Mouse (Mus musculus): Measurements from ENCODE around the gene Ptrh1. TPM values are rescaled to one million over a fixed set of nuclear protein-coding genes. Genes with fewer than 3 reads are reported as not detected.
A peak's percentile ranks its signal among the peaks of the same experiment; 100 is the strongest.

Ptrh1 gene
- total RNA-seq, 1 experiment from 2014 or later, result 5.1 TPM

DNA sequence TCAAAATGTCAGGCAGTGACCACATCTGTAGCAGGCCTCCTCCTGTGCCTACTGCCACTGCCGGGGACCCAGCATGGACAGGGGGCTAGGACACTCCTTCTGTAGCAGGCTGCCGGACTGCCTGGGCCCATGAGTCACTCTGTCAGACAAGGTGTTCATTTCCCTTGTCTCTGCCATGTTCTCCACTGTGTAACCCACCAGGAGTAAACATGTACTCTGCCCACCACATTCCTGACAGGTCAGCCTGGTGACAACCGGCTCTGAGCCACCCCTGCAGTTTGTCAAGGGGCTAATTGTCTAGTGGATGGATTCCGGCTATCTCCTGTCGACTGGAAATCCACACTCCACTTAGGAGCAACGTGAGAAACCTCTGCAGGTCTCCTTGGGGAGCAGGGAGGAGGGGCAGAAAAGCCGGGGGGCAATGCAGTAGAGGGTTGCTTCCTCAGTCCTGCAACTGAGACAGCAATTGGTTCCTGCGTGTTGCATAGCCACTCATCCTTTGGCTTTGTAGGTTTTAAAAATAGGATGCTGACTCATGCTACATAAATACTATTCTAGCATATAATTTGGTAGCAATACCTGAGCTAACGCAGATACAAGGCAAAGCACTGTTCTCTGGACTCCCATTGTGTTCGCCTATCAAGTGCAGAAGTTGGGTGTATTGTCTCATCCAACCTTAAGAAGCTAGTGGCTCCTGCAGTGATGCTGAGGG is 22.8 kb downstream of the Ptrh1 start:
- DNase-seq, result no peak

DNA sequence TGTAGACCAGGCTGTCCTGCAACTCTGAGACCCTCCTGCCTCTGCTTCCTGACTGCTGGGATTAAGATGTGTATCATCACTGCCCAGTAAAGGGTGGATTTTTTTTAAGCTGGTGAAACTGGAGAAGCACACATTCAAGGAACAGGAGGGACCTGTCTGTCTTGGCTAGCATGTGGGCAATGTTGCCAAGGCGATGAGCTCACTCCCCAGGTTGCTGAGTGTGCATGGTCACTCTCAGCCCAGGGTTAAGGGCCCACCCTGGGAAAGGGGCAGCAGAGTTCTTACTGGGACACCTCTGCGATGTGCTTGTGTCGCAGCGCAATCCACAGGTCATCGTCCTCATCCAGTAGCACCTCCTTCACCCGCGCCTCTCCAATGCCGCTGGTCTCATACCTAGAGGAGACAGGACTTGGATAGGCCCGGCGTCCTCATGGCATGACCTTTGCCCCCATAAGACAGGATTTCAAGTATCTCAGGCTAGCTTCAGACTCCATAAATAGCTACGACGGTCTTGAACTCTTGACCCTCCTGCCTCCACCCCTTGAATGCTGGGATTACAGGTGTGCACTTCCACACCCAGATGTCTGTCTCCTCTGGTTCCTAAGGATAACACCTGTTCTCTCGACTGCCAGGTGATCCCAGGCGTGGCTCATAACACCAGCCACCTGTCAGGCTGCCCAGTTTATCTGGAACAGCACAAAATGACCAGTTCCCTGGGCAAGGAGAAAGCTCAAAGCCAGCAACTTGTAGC is 33.4 kb downstream of the Ptrh1 start:
- no peak for DNase-seq

DNA sequence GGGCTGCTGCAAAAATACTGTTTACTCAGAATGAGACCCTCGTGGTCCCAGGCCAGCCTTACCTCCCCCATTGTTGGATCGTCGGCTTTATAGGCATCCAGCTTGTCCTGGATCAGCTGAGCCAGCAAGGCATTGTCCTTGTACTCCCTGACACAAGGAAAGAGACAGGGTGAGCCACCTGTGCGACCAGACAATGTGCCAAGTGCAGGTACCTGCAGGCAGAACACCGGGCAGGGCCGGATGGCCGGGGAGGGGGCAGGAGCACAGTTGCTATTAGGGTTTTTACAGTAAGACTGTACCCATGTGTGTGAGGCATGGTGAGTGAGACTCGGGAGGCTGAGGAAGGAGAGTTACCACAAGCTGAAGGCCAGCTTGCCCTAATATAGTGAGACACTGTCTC is 36.4 kb downstream of the Ptrh1 start:
- DNase-seq, result no peak

DNA sequence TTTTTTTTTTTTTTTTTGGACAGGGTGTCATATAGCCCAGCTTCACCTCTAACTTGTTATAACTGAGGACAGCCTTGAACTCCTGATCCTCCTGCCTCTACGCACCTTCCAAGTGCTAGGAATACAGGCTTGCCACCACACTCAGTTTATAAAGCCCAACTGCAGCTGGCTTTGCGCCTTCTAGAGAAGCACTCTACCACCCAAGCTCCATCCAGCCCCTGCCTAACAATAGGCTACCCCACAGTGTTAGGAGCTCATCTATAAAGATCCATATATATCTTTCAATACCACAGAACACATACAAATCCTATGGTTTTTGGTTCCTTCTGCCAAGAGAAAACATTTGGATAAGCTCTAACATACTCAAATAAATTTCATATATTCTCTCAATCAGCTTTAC is 40.9 kb downstream of the Ptrh1 start:
- no peak for DNase-seq

DNA sequence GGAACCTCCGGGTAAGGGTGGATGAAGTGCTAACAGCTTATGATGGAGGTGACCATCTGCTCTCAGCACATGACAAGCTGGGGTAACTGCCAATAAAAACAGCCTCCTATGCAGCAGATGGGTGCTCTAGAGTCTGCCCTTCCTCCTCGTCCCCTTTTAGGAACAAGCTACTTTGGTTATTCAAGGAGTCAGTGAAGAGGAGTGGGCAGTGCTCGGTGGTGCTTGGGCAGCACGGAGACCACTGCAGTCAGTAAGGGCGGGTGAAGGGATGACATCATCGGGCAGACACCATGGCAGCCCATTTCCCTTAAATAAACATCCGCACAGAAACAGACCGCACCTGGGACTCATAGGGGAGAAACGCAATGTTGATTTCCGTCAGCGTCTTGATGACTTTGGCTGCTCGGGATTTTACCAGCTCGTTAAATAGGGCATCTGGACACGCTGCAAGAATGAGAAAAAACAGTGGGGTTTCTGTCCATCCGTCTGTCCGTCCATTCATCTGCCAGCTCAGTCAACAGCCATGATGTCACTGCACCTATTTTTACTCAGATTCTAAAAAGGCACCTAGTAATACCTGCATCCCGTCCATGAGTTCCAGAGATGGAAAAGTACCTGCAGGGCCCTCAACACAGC is 41.5 kb downstream of the Ptrh1 start:
- no peak for DNase-seq

DNA sequence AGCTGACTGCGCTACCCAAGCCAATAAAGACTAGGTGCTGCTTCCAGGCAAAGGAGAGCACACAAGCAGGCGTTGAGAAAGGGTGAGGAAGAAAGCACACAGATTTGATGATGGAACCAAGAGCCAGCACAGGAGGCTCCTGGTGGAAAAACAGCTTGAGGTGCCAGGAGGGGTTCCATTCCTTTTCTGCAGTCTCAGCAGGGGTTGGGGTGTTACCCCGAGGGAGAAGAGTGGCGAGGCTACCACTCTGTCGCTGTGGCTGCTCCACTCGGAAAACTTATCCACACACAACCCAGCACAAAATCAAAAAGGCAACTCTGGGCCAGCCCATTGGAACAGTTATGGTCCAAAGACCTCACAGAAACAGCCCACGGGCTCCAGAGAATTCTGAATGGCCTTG is 42.0 kb downstream of the Ptrh1 start:
- no peak for DNase-seq

DNA sequence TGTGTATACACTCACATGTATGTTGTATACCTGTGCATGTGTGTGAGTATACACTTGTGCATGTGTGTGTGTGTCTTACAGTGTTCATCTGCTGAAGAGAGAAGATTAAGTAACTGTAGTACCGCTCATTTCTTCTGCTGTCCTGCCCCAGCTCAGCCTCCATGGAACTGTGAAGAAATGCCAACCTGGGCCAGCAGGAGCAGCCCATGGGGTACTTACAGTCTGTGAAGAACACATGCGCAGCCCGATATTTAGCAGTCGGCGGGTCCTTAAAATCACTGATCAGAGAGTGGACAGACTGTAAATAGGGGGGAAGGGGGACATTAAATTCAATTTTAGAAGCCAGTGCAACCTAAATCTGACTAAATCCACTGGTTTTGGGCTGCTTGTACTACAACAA is 42.6 kb downstream of the Ptrh1 start:
- DNase-seq, result no peak

DNA sequence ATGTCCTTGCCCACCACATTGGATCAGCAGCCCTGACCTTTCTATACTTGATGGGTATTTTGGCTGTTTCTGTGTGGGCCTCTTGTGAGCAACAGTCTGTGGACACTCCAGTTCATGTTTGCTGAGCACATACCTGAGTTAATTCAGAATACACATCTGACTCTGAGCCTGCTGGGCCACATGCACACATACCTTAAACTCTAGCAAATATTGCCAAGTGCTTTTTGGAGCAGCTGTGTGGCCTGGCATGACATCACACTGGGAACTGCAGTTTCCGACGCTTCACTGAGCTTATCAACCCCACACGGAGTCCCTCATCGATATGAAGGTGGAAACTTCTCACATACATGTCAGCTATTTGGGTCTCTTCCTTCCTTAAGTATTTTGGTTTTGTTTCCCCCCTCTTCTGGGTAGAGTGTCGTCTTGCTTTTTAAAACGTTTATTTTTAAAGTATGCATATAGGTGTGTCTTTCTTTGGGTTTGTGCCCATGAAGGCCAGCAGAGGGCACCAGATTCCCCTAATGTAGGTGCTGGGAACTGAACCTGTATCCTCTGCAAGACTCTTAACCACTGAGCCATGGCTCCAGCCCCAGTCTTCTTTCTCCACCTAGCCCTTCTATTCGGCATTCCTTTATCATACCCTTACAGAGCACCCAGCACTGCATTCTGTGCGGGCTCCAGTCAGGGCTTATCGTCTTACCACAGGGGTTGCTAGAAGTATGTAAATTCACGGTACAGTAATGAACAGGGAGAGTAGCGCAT is 45.6 kb downstream of the Ptrh1 start:
- DNase-seq, result peak; percentile 57

DNA sequence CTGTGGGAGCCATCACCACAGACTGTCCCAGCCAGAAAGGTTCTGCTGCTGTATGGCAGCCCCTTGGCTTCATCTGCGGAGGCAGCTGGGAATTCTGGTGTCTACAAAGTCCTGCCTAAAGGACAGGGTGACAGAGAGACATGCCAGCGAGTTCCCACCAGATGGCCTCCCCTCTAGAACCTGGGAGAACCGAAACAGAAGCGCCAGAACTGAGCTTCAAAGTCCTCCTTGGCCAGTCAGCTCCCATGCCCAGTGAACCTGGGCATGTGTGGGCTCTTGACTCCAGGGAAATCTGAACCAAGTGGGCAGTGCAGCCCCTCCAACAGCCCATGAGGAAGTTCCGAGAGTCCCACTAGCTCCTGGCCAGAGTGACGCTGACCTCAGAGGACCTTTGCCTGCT is 47.1 kb downstream of the Ptrh1 start:
- no peak for DNase-seq

DNA sequence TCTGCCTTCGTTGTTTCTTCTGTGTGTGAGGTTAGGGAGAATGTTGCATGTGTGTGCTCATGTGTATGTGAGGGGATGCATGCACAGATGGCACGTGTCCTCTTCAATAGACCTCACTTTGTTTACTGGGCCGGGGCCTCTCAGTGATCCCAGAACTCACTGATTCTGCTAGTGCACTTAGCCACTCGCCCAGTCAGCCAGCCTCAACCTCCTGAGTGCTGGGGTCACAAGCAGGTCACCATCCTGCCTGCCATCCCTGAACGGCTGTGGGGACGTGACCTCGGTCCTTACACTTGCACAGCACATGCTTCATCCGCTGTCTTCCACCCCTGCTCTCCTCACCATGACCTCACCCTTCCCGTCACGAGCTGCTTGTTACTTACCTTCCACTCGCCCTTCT is 47.6 kb downstream of the Ptrh1 start:
- peak; percentile 16 for DNase-seq

DNA sequence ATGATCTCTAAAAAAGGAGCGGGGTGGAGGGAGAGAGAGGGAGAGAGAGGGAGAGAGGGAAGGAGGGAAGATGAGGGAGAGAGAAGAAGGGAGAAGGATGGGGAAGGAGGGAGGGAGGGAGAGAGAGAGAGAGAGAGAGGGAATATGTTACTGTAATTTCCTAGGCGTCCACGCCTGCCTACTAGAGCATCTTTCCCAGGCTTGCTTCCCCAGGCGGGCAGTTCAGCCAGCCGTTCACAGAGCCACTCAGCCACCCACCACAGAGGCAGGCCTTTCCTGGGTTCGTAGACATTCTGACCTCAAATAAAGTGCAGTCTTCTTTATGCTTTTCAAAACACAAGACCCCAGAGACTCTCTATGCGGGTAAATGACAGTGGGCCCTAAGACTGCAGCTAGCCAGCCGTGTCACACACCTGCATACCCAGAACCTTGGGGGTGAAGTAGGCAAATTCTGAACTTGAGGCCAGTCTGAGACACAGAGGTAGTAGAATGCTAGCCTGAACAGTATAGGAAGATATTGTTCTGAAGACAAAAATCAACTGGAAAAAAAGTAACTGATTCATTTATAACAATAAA is 48.1 kb downstream of the Ptrh1 start:
- no peak for DNase-seq

DNA sequence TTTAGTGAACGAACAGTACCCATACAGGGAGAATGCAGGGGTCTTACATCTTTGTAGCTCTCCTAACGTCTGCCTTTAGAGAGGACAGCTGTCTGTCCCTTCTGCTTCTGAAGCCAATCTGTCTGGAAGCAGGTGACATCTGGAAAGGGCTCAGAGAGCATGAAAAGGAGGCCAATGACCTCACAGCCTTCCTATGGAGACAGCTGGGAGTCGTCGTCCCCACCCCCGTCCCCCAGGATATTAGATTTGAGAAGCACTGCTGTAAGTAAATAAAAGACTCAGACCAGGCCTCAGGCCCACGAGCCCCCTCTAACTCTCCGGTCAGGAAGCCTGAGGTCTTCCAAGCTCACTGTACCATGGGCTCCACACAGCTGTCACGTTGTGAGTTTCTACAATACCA is 48.6 kb downstream of the Ptrh1 start:
- no peak for DNase-seq

DNA sequence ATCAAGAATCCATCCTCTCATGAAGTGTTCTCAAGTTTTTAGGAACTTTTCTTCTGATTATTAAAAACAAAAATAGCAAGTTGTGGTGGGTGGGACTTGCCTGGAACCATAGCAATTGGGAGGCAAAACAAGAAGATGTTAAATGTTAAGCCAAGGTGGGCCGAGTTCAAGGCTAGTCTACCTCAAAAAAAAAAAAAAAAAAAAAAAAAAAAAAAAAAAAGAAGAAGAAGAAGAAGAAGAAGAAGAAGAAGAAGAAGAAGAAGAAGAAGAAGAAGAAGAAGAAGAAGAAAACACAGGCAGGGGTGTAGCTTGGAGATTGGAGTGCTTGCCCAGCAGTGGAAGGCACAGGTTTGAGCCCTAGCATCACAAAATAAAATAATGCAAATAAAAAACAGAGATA is 49.2 kb downstream of the Ptrh1 start:
- no peak for DNase-seq

DNA sequence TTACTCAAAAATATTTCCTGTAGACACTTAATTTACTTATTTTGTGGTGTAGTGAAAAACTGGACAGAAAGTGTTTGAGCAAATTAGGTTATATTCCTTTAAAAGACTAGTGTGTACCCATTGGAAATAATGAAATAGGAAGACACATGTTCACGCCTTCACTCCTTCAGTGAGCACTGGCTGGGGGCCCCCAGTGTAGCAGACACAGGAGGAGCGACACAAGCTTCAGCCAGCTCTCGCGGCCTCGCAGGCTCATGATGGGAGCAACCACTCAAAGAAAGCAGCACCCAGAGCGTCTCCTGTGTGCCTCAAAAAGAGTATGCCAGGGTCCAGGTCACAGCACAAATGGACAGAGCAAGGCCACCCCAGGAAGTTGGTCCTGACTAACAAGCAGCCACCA is 50.2 kb downstream of the Ptrh1 start:
- DNase-seq, result no peak

Other genes starting within 250 kb of the Ptrh1 start
- gene Fam102a, start 240.5 kb upstream of the Ptrh1 start, total RNA-seq (2021), result 25.6 and 28.7 TPM in 2 replicates
- gene Dpm2, start 204.9 kb upstream of the Ptrh1 start, total RNA-seq (2021), result 47.8 and 61.8 TPM in 2 replicates
- 0.23 TPM in 1 of 2 replicates, not detected in the other for gene Pip5kl1, start 201.0 kb upstream of the Ptrh1 start, total RNA-seq (2021)
- gene 9430097D07Rik, start 200.1 kb upstream of the Ptrh1 start, total RNA-seq (2021), result not detected in 2 replicates
- 12.0 and 13.5 TPM in 2 replicates for gene St6galnac4, start 188.7 kb upstream of the Ptrh1 start, total RNA-seq (2021)
- 54.1 and 56.5 TPM in 2 replicates for gene St6galnac6, start 176.1 kb upstream of the Ptrh1 start, total RNA-seq (2021)
- 53.2 and 61.4 TPM in 2 replicates for gene Ak1, start 154.0 kb upstream of the Ptrh1 start, total RNA-seq (2021)
- 105 and 106 TPM in 2 replicates for gene Eng, start 129.2 kb upstream of the Ptrh1 start, total RNA-seq (2021)
- gene Fpgs, start 71.6 kb upstream of the Ptrh1 start, total RNA-seq (2021), result 16.2 and 35.8 TPM in 2 replicates
- 67.4 and 79.7 TPM in 2 replicates for gene Cdk9, start 62.7 kb upstream of the Ptrh1 start, total RNA-seq (2021)
- gene Sh2d3c, start 54.7 kb upstream of the Ptrh1 start, total RNA-seq (2021), result 29.8 and 39.3 TPM in 2 replicates
- gene 6330409D20Rik, start 34.8 kb upstream of the Ptrh1 start, total RNA-seq (2021), result not detected in 2 replicates
- gene Tor2a, start 18.6 kb upstream of the Ptrh1 start, total RNA-seq (2021), result 25.3 and 26.8 TPM in 2 replicates
- gene Ttc16, start 153 bp upstream of the Ptrh1 start, total RNA-seq (2021), result 0.26 TPM in 1 of 2 replicates, not detected in the other
- not detected in 2 replicates for gene Cfap157, start 8.6 kb downstream of the Ptrh1 start, total RNA-seq (2021)
- gene Stxbp1, start 71.5 kb downstream of the Ptrh1 start, total RNA-seq (2021), result 25.2 and 26.4 TPM in 2 replicates
- gene Fam129b, start 100.3 kb downstream of the Ptrh1 start, total RNA-seq (2021), result 22.0 and 23.1 TPM in 2 replicates
- gene Rpl12, start 185.8 kb downstream of the Ptrh1 start, total RNA-seq (2021), result 155 and 192 TPM in 2 replicates
- 14.1 and 17.2 TPM in 2 replicates for gene Lrsam1, start 185.8 kb downstream of the Ptrh1 start, total RNA-seq (2021)
- gene Slc2a8, start 206.3 kb downstream of the Ptrh1 start, total RNA-seq (2021), result 18.3 and 20.8 TPM in 2 replicates